Mouse (Mus musculus) small intestine, adult 2 months (tissue): ENCODE results near the gene Sntg2.

Experiments
- CTCF ChIP-seq: fragments of 200-500 bp; IDR thresholded peaks from 2 replicates; pipeline ENCODE4 v1.5.1; 2012; ENCODE audit warnings: low read depth, mild to moderate bottlenecking, control low read depth, inconsistent platforms, low read length, moderate library complexity, mixed read lengths; ENCODE audit not compliant: insufficient replicate concordance, insufficient read length; ENCODE audit errors: extremely low read depth
- POLR2A ChIP-seq: fragments of 200-500 bp; IDR thresholded peaks from 2 replicates; pipeline ENCODE4 v1.6.1; 2012; ENCODE audit warnings: low read depth, mild to moderate bottlenecking, control low read depth, inconsistent platforms, low read length, moderate library complexity

DNA sequence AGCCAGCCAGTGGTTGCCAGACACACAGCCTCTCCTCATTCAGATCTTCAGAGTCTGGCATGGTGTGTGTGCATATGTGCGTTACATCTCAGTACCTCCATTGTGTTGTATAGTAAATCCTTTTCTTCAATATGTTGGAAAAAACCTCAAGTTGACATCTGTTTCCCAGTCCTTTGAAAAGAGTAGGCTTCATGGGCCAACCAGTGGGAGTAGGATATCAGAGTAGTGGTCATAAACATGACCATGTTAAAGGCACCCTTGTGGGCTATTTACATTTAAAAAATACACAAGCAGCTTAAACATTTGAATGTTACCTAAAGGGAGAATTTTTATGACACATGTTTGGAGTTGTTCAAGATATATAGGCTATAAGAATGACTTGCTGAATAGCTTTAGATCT, 170.4 kb downstream of the Sntg2 start:
- TF ChIP-seq CTCF = no peak
- TF ChIP-seq POLR2A = no peak
